1 mouse cellular context compared by ENCODE assay signal in the genomic region with DNA sequence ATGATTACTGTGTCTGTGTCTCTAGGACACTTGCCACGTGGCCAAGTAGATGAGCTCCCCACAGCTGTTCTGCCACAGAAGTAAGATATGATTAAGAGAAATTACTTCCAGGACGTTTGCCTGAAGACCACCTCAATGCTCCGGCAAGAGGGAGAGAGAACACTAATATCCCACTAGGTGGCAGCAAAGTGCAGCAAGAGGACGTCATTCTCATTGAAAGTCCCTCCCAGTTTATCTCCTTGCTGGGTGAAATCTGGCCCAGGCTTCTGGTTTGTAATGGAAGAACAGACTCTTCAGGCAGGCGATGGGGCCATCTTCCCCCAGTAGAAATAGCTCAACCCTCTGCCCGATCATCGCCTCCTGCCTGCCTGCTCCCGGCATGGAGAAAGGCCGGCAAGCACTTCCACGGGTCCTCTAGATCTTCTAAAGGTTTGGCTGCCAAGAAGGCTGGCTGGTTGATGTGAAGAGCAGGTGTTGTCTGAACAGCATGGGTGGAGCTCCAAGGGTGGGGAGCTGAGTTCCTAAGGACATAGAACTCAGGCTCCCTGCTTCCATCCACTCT.
TF ChIP-seq lines count a peak whose summit lies in the region.

No protein-coding gene starts in this region.

TF ChIP-seq in MEL, 35 proteins besides CTCF, POLR2A, EP300 and RAD21 (continued from another document):
- TF ChIP-seq SIN3A (IDR thresholded peaks at IDR 0.05; ENCODE audit: low read length) (peak; percentile 66; the same call in 1 of the 2 replicates), TBP (IDR thresholded peaks at IDR 0.05; ENCODE audit: low read depth, low read length) (no peak), NRF1 (IDR thresholded peaks at IDR 0.05; ENCODE audit: insufficient read depth, low read depth, low read length, poor library complexity, severe bottlenecking) (no peak)
